Mouse (Mus musculus) liver, embryonic 11.5 days (tissue): ENCODE data around the gene Lrch1. TPM values are rescaled to one million over a fixed set of nuclear protein-coding genes. Genes with fewer than 3 reads are reported as not detected.

Experiments used
- ATAC-seq: fragments of 200-750 bp; cut with Nextera tagmentation; replicated peaks from 2 replicates; pipeline ENCODE4 v1.8.0; 2017; ENCODE audit warnings: moderate number of reproducible peaks, mild to moderate bottlenecking, moderate TSS enrichment, moderate library complexity; ENCODE audit not compliant: low FRiP score
- DNase-seq: peaks from one replicate; pipeline ENCODE4 v3.0.0-alpha.2; 2017; ENCODE audit warnings: low spot score
- H3K27ac ChIP-seq: fragments of 300-500 bp; sonication (generic); 2 replicates; pipeline ENCODE4 v1.5.1; 2014; ENCODE audit warnings: mild to moderate bottlenecking, low read depth, low read length, control low read depth
- H3K27me3 ChIP-seq: fragments of 300-500 bp; sonication (generic); replicated peaks from 2 replicates; pipeline ENCODE4 v1.6.1; 2014; ENCODE audit warnings: low read length, mixed read lengths; ENCODE audit not compliant: control insufficient read depth, insufficient read depth
- H3K36me3 ChIP-seq: fragments of 300-500 bp; sonication (generic); 2 replicates; pipeline ENCODE4 v1.6.1; 2014; ENCODE audit warnings: mild to moderate bottlenecking, low read length, moderate library complexity, mixed read lengths; ENCODE audit not compliant: control insufficient read depth, insufficient read depth
- H3K4me1 ChIP-seq: fragments of 300-500 bp; sonication (generic); replicated peaks from 2 replicates; pipeline ENCODE4 v1.6.1; 2014; ENCODE audit warnings: low read length, mixed read lengths; ENCODE audit not compliant: control insufficient read depth, insufficient read depth
- H3K4me2 ChIP-seq: fragments of 300-500 bp; sonication (generic); 2 replicates; pipeline ENCODE4 v1.6.1; 2014; ENCODE audit warnings: mild to moderate bottlenecking, control low read depth, moderate library complexity
- H3K4me3 ChIP-seq: fragments of 300-500 bp; sonication (generic); 2 replicates; pipeline ENCODE4 v1.5.1; 2014; ENCODE audit warnings: low read depth, low read length, control low read depth
- H3K9ac ChIP-seq: fragments of 300-500 bp; sonication (generic); 2 replicates; pipeline ENCODE4 v1.6.1; 2014; ENCODE audit warnings: low read depth, low read length, control low read depth
- H3K9me3 ChIP-seq: fragments of 300-500 bp; sonication (generic); 2 replicates; pipeline ENCODE4 v1.6.1; 2016; ENCODE audit warnings: low read length, inconsistent platforms, mixed read lengths; ENCODE audit not compliant: control insufficient read depth
- WGBS: fragments of 180-500 bp; shearing (Covaris S2); extraction: QIAGEN DNeasy Blood & Tissue Kit; methylation state at CpG from one replicate; pipeline ENCODE4 v1.1.7; 2014; 5-methylcytosine and 5-hydroxymethylcytosine counted together
- polyA plus RNA-seq: library from polyadenylated mRNA; unstranded; fragments of >200 nt; fragmentation: Nextera tagmentation; extraction: Ambion mirVana; gene quantifications from 2 replicates; pipeline ENCODE4 v1.2.1, GENCODE M21; 2014

The Lrch1 gene
- polyA plus RNA-seq, 1 experiment from 2014 or later: 8.0 TPM

DNA sequence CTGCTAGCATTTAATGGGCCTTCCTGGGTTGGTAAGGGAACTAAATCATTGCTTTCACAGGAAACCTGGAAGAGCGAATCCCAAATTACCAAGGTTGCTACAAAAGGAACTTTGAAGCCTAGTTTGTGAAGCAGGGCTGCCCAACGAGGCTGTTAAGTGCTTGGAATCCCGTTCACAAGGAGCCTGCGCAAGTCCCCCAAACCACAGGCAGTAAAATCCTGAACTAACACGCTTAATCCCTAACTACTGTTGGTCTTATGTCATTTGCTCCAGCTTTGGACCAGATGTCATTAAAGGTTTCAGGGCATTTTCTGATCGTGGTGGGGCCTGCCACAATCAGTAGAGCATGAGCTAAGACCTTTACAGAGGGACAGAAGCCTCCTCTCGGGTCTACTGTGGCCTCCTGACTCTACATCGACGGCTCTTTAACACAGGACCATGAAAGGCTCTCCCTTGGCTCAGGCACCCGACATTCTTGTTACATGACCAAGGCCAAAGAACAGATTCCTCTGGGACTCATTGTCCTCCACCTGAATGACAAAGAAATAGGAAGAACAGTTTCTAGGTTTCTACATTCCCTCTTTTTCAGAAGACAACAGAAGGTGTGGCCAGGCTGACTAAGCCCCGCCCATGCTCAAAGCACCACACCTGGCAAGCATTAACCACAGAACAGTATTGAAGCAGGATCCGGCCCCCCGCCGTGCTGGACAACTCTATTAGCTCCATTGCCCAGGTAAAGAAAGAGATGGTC, 13.5 kb downstream of the Lrch1 start:
- Histone ChIP-seq H3K9me3 (no peaks in the 10 kb centered on the region), H3K36me3 (no peaks in the 10 kb centered on the region)
- no peak for ATAC-seq

DNA sequence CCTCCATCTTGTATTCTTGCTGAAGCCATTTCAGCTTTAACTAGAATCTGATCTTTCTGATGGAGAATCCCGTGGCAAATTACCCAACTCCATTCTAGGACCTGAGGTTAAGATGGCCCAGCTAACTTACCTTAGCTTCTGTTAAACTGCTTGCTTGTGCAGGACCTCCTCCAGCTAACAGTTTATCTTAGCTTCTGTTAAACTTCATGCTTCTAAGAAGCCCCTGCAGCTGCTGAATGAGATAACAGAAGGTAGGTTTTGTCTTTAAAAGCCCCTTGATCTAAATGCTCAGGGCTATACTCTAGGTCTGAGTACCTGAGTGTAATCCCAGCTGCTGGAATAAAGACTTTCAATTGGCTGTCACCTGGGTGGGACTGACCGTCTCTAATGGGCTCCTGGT, 17.9 kb downstream of the Lrch1 start:
- Histone ChIP-seq H3K9me3 (no peaks in the 10 kb centered on the region), H3K27me3 (no peaks in the 10 kb centered on the region), H3K4me2 (peak overlapping the region; percentile 19), H3K4me3 (no peak overlapping the region), H3K27ac (peak overlapping the region; percentile 60; the same call in 1 of the 2 replicates), H3K9ac (no peak overlapping the region), H3K4me1 (peaks cover 14% of the 10 kb centered on the region), H3K36me3 (no peaks in the 10 kb centered on the region)
- ATAC-seq: peak; percentile 81
- 64% methylated on average over 2 of the region's 2 CpGs for WGBS
- no peak for DNase-seq

More for the DNA sequence above, 13.5 kb downstream of the Lrch1 start:
- Histone ChIP-seq H3K4me2 (no peak overlapping the region), H3K4me1 (peaks cover 10% of the 10 kb centered on the region), H3K9ac (no peak overlapping the region), H3K4me3 (no peak overlapping the region), H3K27ac (no peak overlapping the region), H3K27me3 (no peaks in the 10 kb centered on the region)
- DNase-seq: no peak
- 78% methylated on average over 14 of the region's 14 CpGs for WGBS

DNA sequence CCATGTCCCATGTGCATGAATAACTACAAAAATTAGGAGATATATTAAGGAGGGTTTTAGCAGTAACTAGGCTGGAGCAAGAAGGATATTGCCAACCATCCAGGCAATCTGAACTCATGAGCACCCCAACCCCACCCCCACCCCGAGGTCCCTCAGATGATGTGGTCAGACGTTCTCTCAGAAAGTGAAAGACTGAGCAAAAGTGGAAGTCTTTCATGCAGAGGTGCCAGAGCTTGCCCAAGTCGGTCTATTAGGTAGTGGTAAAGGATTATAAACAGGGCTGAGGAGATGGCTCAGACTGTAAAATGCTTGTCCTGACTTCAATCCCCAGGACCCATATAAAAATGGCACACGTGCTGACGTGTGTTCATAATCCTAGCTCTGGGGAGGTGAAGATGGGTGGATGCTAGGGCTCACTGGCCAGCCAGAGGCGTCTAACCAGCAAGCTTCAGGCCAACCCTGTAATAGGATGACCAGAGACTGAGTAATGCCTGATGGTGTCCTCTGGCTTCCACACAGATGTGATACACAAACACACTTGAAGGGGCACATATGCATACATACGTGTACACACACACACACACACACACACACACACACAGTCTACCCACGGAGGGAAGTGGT, 18.8 kb downstream of the Lrch1 start:
- WGBS: 78% methylated on average over 8 of the region's 8 CpGs
- ATAC-seq (no peak), DNase-seq (no peak)
- Histone ChIP-seq H3K4me2 (no peak overlapping the region), H3K4me1 (peaks cover 17% of the 10 kb centered on the region), H3K27ac (0 out of 2 replicates have a peak overlapping the region, but pooled peaks have one; percentile 60), H3K9ac (peak overlapping the region; percentile 3; the same call in 1 of the 2 replicates), H3K36me3 (no peaks in the 10 kb centered on the region), H3K27me3 (no peaks in the 10 kb centered on the region), H3K4me3 (no peak overlapping the region), H3K9me3 (no peaks in the 10 kb centered on the region)

DNA sequence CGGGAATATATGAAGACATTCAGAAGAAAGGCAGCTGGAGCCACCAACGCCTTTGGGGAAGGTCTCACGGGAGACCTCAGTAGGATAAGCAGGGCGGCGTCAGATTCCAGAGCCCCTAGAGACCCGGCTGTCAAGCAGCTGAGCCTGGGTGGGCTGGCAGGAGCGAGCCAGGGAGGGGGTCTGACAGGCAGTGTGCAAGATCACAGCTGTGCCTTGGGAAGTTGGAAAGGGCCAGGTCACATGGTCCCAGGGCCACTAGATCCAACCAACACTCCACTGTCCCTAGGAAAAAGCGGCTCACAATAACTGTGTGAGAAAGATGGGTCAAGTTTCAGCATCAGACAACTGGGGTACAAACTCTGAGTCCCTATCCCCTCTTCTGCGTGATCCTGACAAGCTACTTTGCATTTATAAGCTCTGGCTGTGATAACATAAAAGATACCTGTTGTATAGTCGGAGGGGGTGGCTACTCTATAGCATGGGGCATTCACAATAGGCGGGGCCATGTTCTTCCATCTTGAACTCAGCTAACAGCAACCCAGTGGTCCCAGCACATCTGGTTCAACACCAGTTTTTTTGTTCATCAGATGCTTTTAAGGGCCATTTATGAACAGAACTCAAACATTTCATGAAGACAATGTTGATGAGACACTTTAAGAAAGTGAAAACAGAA, 20.6 kb downstream of the Lrch1 start:
- no peaks in the 10 kb centered on the region for H3K27me3 ChIP-seq
- 54% methylated on average over 11 of the region's 11 CpGs for WGBS
- no peak overlapping the region for H3K27ac ChIP-seq
- H3K4me1 ChIP-seq: peaks cover 20% of the 10 kb centered on the region
- no peaks in the 10 kb centered on the region for H3K36me3 ChIP-seq
- H3K4me2 ChIP-seq: no peak overlapping the region
- H3K9me3 ChIP-seq: no peaks in the 10 kb centered on the region
- no peak for DNase-seq
- no peak for ATAC-seq
- no peak overlapping the region for H3K4me3 ChIP-seq
- H3K9ac ChIP-seq: no peak overlapping the region

DNA sequence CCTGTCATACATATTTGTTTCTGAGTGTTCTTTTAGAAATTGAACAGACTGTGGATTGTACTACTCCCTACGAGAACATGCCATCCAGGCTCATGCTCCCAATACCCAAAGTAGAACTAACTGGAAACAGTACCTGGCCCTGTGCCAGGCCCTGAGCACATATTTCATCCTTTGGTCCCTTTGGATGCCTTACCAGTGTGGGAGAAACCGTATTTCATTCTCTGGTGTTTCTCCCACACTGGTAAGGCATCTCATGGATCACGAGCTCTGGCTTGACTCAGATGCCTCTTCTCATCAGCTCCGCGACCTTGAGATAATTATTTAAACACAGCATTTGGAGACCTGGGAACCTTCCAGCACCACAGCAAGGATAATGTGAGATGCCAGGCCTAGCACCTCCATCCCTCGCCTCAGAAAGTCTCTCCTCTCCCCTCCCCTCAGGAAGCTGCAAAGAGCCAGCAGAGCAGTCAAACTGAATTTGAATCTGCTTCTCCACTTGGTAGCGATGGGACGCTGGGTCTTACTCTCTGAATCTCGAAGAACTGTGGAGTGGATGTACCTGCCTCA, 21.6 kb downstream of the Lrch1 start:
- Histone ChIP-seq H3K4me1 (peaks cover 23% of the 10 kb centered on the region), H3K4me2 (no peak overlapping the region), H3K27me3 (no peaks in the 10 kb centered on the region), H3K27ac (no peak overlapping the region), H3K4me3 (no peak overlapping the region), H3K9ac (no peak overlapping the region), H3K36me3 (no peaks in the 10 kb centered on the region), H3K9me3 (no peaks in the 10 kb centered on the region)
- ATAC-seq (no peak), DNase-seq (no peak)
- WGBS: 74% methylated on average over 9 of the region's 9 CpGs

DNA sequence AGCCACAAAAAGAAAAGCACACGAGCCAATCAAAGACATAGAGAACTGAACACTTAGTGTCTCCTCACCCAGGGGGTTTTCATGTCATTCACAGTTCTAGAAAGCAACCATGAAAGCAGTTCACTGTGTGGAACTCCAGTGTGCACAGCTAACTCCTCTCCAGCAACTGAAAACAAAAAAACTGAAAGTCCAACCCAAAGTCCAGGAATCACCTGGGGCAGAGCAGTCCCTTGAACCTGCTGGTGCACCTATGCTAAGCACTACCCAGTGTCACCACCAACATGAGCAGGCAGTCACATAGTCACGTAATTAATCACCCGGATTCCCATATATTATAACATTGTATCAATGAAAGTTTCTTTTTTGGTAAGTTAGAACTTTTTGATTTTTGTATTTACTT, 23.2 kb downstream of the Lrch1 start:
- DNase-seq (no peak), ATAC-seq (no peak)
- H3K27me3 ChIP-seq: no peaks in the 10 kb centered on the region
- no peak overlapping the region for H3K4me2 ChIP-seq
- WGBS: 83% methylated on average over 3 of the region's 3 CpGs
- H3K4me1 ChIP-seq: peaks cover 20% of the 10 kb centered on the region
- H3K27ac ChIP-seq: no peak overlapping the region
- no peak overlapping the region for H3K9ac ChIP-seq
- H3K9me3 ChIP-seq: no peaks in the 10 kb centered on the region
- no peaks in the 10 kb centered on the region for H3K36me3 ChIP-seq
- no peak overlapping the region for H3K4me3 ChIP-seq

DNA sequence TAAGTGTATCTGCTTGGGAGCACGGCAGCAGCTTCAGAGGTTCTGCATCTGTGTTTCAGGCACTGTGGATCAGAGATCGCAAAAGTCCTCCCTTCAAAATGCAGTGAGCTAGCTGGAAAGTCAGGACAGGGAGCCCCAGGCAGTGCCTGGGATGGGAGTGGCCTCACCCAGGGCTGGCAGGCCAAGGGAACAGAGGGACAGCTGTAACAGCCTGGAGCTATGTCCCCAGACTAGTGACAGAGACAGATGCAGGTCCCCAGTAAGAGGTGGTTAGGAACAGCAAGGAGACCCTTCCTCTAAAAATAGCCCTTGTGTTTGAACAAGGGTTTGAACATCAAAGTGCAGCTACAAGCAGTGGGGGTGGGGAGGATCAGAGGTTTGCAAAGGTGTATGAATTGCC, 23.6 kb downstream of the Lrch1 start:
- WGBS: 73% methylated on average over 2 of the region's 2 CpGs
- H3K27me3 ChIP-seq: no peaks in the 10 kb centered on the region
- no peak overlapping the region for H3K4me3 ChIP-seq
- H3K36me3 ChIP-seq: no peaks in the 10 kb centered on the region
- H3K9ac ChIP-seq: no peak overlapping the region
- no peak overlapping the region for H3K4me2 ChIP-seq
- H3K4me1 ChIP-seq: peaks cover 15% of the 10 kb centered on the region
- H3K9me3 ChIP-seq: no peaks in the 10 kb centered on the region
- no peak for DNase-seq
- no peak for ATAC-seq
- H3K27ac ChIP-seq: no peak overlapping the region

DNA sequence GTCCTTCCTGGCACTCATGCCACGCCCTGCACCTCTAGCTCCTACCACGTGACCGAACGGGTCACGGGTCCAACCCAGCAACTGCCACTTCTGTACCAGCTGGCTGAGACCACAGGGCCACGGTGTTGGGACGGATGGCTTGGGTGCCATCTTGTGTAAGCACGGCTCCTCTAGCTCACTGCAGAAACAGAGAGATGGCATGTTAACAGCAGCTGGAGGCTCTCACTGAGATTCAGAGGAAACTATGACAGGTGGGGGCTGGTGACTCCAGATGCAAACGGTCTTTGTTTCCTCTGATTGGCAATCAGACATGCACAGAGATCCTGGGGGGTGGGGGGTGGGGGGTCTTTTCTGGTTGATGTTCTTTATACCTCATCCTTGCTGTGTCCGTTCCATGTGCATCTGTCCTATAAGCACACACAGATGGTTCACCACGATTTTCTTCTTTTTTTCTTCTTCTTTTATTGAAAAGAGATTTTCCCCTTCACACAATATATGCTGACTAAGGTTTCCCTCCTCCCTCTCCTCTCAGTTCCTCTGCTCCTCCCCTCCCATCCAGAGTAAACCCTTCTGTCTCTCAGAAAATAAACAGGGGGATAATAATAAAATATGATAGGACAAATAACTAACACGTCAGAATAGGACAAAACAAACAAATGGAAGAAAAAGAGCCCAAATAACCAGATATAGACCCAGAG, 25.5 kb downstream of the Lrch1 start:
- Histone ChIP-seq H3K9me3 (no peaks in the 10 kb centered on the region), H3K4me3 (no peak overlapping the region), H3K27ac (no peak overlapping the region), H3K27me3 (no peaks in the 10 kb centered on the region), H3K4me1 (peaks cover 17% of the 10 kb centered on the region), H3K36me3 (no peaks in the 10 kb centered on the region), H3K9ac (no peak overlapping the region), H3K4me2 (no peak overlapping the region)
- ATAC-seq (0 out of 2 replicates have a peak, but pooled peaks have one; percentile 35), DNase-seq (no peak)
- 46% methylated on average over 12 of the region's 12 CpGs for WGBS
